Mouse (Mus musculus): Measurements from ENCODE around the gene Ctsw.

GRCm38 (mm10) chr19:5424092-5424781 is 44.1 kb downstream of the Ctsw start:
- TF ChIP-seq CTCF (IDR thresholded peaks at IDR 0.05; ENCODE audit: control insufficient read depth, insufficient read depth, low read length), result no peak
- no peak for TF ChIP-seq POLR2A (IDR thresholded peaks at IDR 0.05; ENCODE audit: borderline replicate concordance, control insufficient read depth, low read depth, low read length)

Data from bone marrow, adult 2 months (tissue).